Mouse (Mus musculus): ENCODE results near the gene Zfp821. TPM values are rescaled to one million over a fixed set of nuclear protein-coding genes. Genes with fewer than 3 reads are reported as not detected.

Zfp821 gene
- total and polyA plus RNA-seq, 2 experiments from 2014 or later, result 58.7 to 68.2 TPM

- H3K36me3 ChIP-seq (ENCODE audit: insufficient read depth, low read length), result no peaks in the 10 kb centered on the region
- H3K4me3 ChIP-seq (ENCODE audit: low read depth, low read length), result no peak overlapping the region
- no peak for ATAC-seq (ENCODE audit: low FRiP score)
- TF ChIP-seq CTCF (IDR thresholded peaks at IDR 0.05), result no peak
- H3K4me1 ChIP-seq (ENCODE audit: insufficient read depth, low read length), result no peaks in the 10 kb centered on the region
- no peaks in the 10 kb centered on the region for H3K9me3 ChIP-seq (ENCODE audit: low read length)
- no peaks in the 10 kb centered on the region for H3K27me3 ChIP-seq (ENCODE audit: insufficient read depth, low read length)
- 93% methylated on average over 7 of the region's 7 CpGs for WGBS
- no peak overlapping the region for H3K4me2 ChIP-seq (ENCODE audit: low read depth, low read length, poor library complexity, severe bottlenecking)
- no peak overlapping the region for H3K9ac ChIP-seq (replicated peaks; ENCODE audit: low read length, poor library complexity, severe bottlenecking)
- DNase-seq (ENCODE audit: low spot score), result no peak
- H3K27ac ChIP-seq (ENCODE audit: low read depth, low read length), result no peak overlapping the region
These were observed 54.1 kb downstream of the Zfp821 start for GRCm38 (mm10) chr8:109759426-109759825.

DNA sequence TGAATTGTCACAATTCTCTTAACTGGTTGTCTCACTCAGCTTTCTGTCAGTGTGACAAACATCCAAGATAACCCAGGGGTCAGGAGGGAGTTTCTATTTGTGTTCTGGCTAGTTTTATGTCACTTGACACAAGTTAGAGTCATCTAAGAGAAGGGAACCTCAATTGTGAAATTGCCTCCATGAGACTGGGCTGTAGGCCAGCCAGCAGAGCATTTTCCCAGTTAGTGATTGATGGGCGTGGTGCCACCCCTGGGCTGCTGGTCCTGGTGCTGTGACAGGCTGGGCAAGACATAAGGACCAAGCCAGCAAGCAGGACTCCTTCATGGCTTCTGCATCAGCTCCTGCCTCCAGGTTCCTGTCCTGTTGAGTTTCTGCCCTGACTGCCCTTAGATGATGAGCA lies 54.9 kb downstream of the Zfp821 start:
- no peaks in the 10 kb centered on the region for H3K9me3 ChIP-seq (ENCODE audit: low read length)
- ATAC-seq (ENCODE audit: low FRiP score) (no peak), DNase-seq (ENCODE audit: low spot score) (no peak)
- no peak overlapping the region for H3K9ac ChIP-seq (replicated peaks; ENCODE audit: low read length, poor library complexity, severe bottlenecking)
- WGBS, result 47% methylated on average over 1 of the region's 1 CpGs
- no peak for TF ChIP-seq CTCF (IDR thresholded peaks at IDR 0.05)
- no peaks in the 10 kb centered on the region for H3K27me3 ChIP-seq (ENCODE audit: insufficient read depth, low read length)
- H3K4me2 ChIP-seq (ENCODE audit: low read depth, low read length, poor library complexity, severe bottlenecking), result no peak overlapping the region
- no peak overlapping the region for H3K27ac ChIP-seq (ENCODE audit: low read depth, low read length)
- H3K4me3 ChIP-seq (ENCODE audit: low read depth, low read length), result no peak overlapping the region
- no peaks in the 10 kb centered on the region for H3K4me1 ChIP-seq (ENCODE audit: insufficient read depth, low read length)
- no peaks in the 10 kb centered on the region for H3K36me3 ChIP-seq (ENCODE audit: insufficient read depth, low read length)

DNA sequence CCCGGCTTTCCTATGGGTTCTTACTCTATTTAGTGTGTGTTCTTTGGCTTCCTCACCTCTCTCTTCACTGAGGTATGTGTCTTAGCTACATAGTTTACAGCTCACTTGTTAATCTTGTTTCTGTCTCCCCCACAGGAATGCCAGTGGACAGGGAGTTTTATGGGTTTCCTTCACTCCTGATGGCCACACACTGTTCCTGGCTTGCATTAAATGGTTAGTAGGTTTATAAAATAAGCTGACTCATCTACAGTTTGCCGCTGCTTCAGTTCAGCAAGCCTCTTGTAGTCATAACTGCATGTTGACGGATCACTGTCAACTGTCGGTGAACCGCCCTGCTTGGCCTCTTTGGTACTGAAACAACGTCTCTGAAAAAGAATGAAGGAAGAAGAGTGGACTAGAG lies 58.7 kb downstream of the Zfp821 start:
- Histone ChIP-seq H3K27ac (ENCODE audit: low read depth, low read length) (no peak overlapping the region), H3K36me3 (ENCODE audit: insufficient read depth, low read length) (no peaks in the 10 kb centered on the region), H3K9me3 (ENCODE audit: low read length) (no peaks in the 10 kb centered on the region), H3K4me3 (ENCODE audit: low read depth, low read length) (no peak overlapping the region), H3K9ac (replicated peaks; ENCODE audit: low read length, poor library complexity, severe bottlenecking) (no peak overlapping the region), H3K27me3 (ENCODE audit: insufficient read depth, low read length) (no peaks in the 10 kb centered on the region), H3K4me1 (ENCODE audit: insufficient read depth, low read length) (no peaks in the 10 kb centered on the region), H3K4me2 (ENCODE audit: low read depth, low read length, poor library complexity, severe bottlenecking) (no peak overlapping the region)
- 94% methylated on average over 6 of the region's 6 CpGs for WGBS
- ATAC-seq (ENCODE audit: low FRiP score) (no peak), DNase-seq (ENCODE audit: low spot score) (no peak)
- no peak for TF ChIP-seq CTCF (IDR thresholded peaks at IDR 0.05)

DNA sequence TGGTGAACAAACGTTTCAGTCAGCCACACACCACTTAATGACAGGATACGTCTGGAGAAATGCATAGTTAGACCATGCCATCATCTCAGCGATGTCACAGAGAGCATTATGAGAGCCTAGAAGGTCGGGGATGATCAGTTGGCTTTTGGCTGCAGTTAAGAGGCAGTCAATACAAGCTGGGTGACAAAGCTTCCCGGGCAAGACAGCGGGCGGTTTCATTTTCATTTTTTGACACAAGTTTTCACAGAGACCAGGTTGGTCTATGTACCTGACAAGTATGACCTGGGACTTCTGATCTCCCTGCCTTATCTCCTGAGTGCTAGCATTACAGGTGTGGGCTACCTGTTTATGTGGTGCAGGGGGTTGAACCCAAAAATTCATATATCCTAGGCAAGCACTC lies 60.7 kb downstream of the Zfp821 start:
- no peaks in the 10 kb centered on the region for H3K27me3 ChIP-seq (ENCODE audit: insufficient read depth, low read length)
- no peak overlapping the region for H3K4me2 ChIP-seq (ENCODE audit: low read depth, low read length, poor library complexity, severe bottlenecking)
- no peak overlapping the region for H3K27ac ChIP-seq (ENCODE audit: low read depth, low read length)
- DNase-seq (ENCODE audit: low spot score), result no peak
- H3K9me3 ChIP-seq (ENCODE audit: low read length), result no peaks in the 10 kb centered on the region
- ATAC-seq (ENCODE audit: low FRiP score), result no peak
- 80% methylated on average over 7 of the region's 7 CpGs for WGBS
- no peak overlapping the region for H3K4me3 ChIP-seq (ENCODE audit: low read depth, low read length)
- no peaks in the 10 kb centered on the region for H3K36me3 ChIP-seq (ENCODE audit: insufficient read depth, low read length)
- no peaks in the 10 kb centered on the region for H3K4me1 ChIP-seq (ENCODE audit: insufficient read depth, low read length)
- no peak for TF ChIP-seq CTCF (IDR thresholded peaks at IDR 0.05)
- H3K9ac ChIP-seq (replicated peaks; ENCODE audit: low read length, poor library complexity, severe bottlenecking), result no peak overlapping the region

GRCm38 (mm10) chr8:109773154-109773553 lies 67.8 kb downstream of the Zfp821 start:
- Histone ChIP-seq H3K27me3 (ENCODE audit: insufficient read depth, low read length) (peaks cover 5% of the 10 kb centered on the region; the same call in 1 of the 2 replicates), H3K4me2 (ENCODE audit: low read depth, low read length, poor library complexity, severe bottlenecking) (no peak overlapping the region), H3K27ac (ENCODE audit: low read depth, low read length) (no peak overlapping the region), H3K9ac (replicated peaks; ENCODE audit: low read length, poor library complexity, severe bottlenecking) (no peak overlapping the region), H3K9me3 (ENCODE audit: low read length) (no peaks in the 10 kb centered on the region), H3K4me1 (ENCODE audit: insufficient read depth, low read length) (no peaks in the 10 kb centered on the region), H3K4me3 (ENCODE audit: low read depth, low read length) (no peak overlapping the region), H3K36me3 (ENCODE audit: insufficient read depth, low read length) (no peaks in the 10 kb centered on the region)
- WGBS, result 43% methylated on average over 3 of the region's 3 CpGs
- ATAC-seq (ENCODE audit: low FRiP score) (no peak), DNase-seq (ENCODE audit: low spot score) (no peak)
- TF ChIP-seq CTCF (IDR thresholded peaks at IDR 0.05), result no peak

Other genes starting within 250 kb of the Zfp821 start
- gene Pmfbp1, start 211.5 kb upstream of the Zfp821 start, total RNA-seq (2014; rRNA removed), result 2.2 and 2.7 TPM in 2 replicates
- gene Pmfbp1, start 211.5 kb upstream of the Zfp821 start, polyA plus RNA-seq (2015; fragmentation: Nextera tagmentation; extraction: Ambion mirVana), result 1.2 TPM in 2 replicates
- gene Dhx38, start 139.7 kb upstream of the Zfp821 start, total RNA-seq (2014; rRNA removed), result 24.3 and 25.2 TPM in 2 replicates
- gene Dhx38, start 139.7 kb upstream of the Zfp821 start, polyA plus RNA-seq (2015; fragmentation: Nextera tagmentation; extraction: Ambion mirVana), result 13.4 and 13.5 TPM in 2 replicates
- gene Txnl4b, start 139.7 kb upstream of the Zfp821 start, total RNA-seq (2014; rRNA removed), result 10.0 and 14.3 TPM in 2 replicates
- 33.5 TPM in 2 replicates for gene Txnl4b, start 139.7 kb upstream of the Zfp821 start, polyA plus RNA-seq (2015; fragmentation: Nextera tagmentation; extraction: Ambion mirVana)
- gene Hp, start 126.4 kb upstream of the Zfp821 start, total RNA-seq (2014; rRNA removed), result 1.6 TPM in 1 of 2 replicates, not detected in the other
- 0.12 and 0.26 TPM in 2 replicates for gene Hp, start 126.4 kb upstream of the Zfp821 start, polyA plus RNA-seq (2015; fragmentation: Nextera tagmentation; extraction: Ambion mirVana)
- 15.0 and 23.9 TPM in 2 replicates for gene Dhodh, start 96.9 kb upstream of the Zfp821 start, total RNA-seq (2014; rRNA removed)
- gene Dhodh, start 96.9 kb upstream of the Zfp821 start, polyA plus RNA-seq (2015; fragmentation: Nextera tagmentation; extraction: Ambion mirVana), result 23.7 and 24.7 TPM in 2 replicates
- 0.22 and 0.33 TPM in 2 replicates for gene Pkd1l3, start 91.0 kb upstream of the Zfp821 start, total RNA-seq (2014; rRNA removed)
- 0.07 and 0.16 TPM in 2 replicates for gene Pkd1l3, start 91.0 kb upstream of the Zfp821 start, polyA plus RNA-seq (2015; fragmentation: Nextera tagmentation; extraction: Ambion mirVana)
- gene Ist1, start 12.3 kb upstream of the Zfp821 start, total RNA-seq (2014; rRNA removed), result 96.1 and 107 TPM in 2 replicates
- gene Ist1, start 12.3 kb upstream of the Zfp821 start, polyA plus RNA-seq (2015; fragmentation: Nextera tagmentation; extraction: Ambion mirVana), result 109 and 110 TPM in 2 replicates
- 12.4 and 16.9 TPM in 2 replicates for gene Atxn1l, start 32.2 kb downstream of the Zfp821 start, total RNA-seq (2014; rRNA removed)
- 1.8 and 3.9 TPM in 2 replicates for gene Atxn1l, start 32.2 kb downstream of the Zfp821 start, polyA plus RNA-seq (2015; fragmentation: Nextera tagmentation; extraction: Ambion mirVana)
- gene Ap1g1, start 73.0 kb downstream of the Zfp821 start, total RNA-seq (2014; rRNA removed), result 74.4 and 94.0 TPM in 2 replicates
- gene Ap1g1, start 73.0 kb downstream of the Zfp821 start, polyA plus RNA-seq (2015; fragmentation: Nextera tagmentation; extraction: Ambion mirVana), result 32.8 and 40.2 TPM in 2 replicates
- 11.6 and 14.7 TPM in 2 replicates for gene Phlpp2, start 163.0 kb downstream of the Zfp821 start, total RNA-seq (2014; rRNA removed)
- gene Phlpp2, start 163.0 kb downstream of the Zfp821 start, polyA plus RNA-seq (2015; fragmentation: Nextera tagmentation; extraction: Ambion mirVana), result 3.0 and 4.7 TPM in 2 replicates

Measured in midbrain, postnatal 0 days (tissue).